Mouse (Mus musculus) spleen, postnatal 4 days (tissue): ENCODE results near the gene Olfr1322.

Source experiments
- DNase-seq, 2 experiments: peaks; one replicate each; pipeline ENCODE4 v3.0.0; 2022; ENCODE audit warnings: low spot score in 2 of 2

The Olfr1322 gene

GRCm38 (mm10) chrX:49891383-49891782, at the start of gene Olfr1322:
TSS of gene Olfr1322 (minus strand) at chrX:49891483.
- no peak for DNase-seq

DNA sequence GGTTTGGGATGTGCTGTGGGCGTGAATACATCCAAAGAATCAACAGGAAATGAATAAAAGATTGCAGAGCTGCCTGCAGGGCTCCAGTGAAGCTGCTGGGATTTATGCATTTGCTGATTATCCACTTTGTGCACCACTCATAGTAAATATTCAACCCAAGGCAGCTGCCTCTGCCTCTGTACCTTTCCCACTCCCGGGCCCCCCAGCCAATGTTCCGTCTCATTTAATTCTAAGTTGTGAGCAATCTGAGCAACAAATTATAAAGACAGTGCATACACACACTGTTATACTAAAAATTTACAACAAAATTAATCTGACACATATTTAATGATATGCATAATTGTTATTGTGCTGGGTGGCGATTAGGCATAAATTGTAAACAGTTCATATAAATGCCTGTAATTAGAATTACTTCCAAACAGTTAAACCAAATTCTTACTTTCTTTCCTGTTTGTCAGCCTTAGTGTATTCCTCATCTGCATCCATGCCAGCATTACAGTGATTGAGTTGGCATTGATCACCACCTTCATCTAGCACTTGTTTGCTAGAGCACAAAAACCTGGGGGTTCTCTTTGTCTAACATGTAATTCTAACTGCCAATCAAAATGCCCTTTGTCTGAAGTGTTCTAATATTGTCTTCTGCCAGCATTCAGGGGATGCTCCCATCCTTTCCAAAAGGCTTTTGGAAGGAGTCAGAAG, 13.5 kb downstream of the Olfr1322 start:
- DNase-seq: no peak
